Mouse (Mus musculus) ES-E14 (cell line): ENCODE results near the gene Akap9.

Experiments used
- MAFK ChIP-seq: IDR thresholded peaks from 2 replicates; pipeline ENCODE4 v1.6.1; 2014; ENCODE audit warnings: mild to moderate bottlenecking, low read depth, low read length, inconsistent platforms; ENCODE audit not compliant: insufficient read depth
- ZC3H11A ChIP-seq: IDR thresholded peaks from 2 replicates; pipeline ENCODE4 v1.6.1; 2012; ENCODE audit warnings: low read depth, mild to moderate bottlenecking, inconsistent platforms, low read length, borderline replicate concordance
- ZNF384 ChIP-seq: IDR thresholded peaks from 2 replicates; pipeline ENCODE4 v1.6.1; 2012; ENCODE audit warnings: low read depth, low read length, inconsistent platforms

- no peak for TF ChIP-seq MAFK
- no peak for TF ChIP-seq ZNF384
- no peak for TF ChIP-seq ZC3H11A
Measured at GRCm38 (mm10) chr5:4036686-4037085, 108.8 kb downstream of the Akap9 start.
